Mouse (Mus musculus) frontal cortex, postnatal 14 days (tissue): ENCODE data around the gene Adamtsl3.

Experiments
- DNase-seq, 2 experiments: peaks; one replicate each; pipeline ENCODE4 v3.0.0; 2022; ENCODE audit warnings: low spot score in 2 of 2

Adamtsl3 gene

DNA sequence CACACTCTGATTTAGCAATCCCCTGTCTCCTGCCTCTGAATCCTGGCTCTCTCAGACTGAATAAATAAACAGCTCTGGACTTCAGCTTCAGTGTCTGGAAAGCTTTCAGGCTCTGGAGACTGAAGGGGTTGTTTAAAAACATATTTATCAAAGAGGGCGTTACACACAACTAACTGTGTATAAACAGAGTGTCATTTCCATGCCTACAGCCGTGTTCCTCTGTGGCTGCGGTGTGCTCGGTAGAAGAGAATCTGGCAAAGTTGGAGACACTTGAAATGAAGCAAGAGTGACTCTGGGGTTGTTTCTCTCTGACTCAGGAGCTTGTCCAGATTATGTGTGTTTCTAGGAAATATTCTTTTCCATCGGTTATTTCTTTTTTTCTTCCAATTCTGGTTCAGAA lies 167.0 kb downstream of the Adamtsl3 start:
- no peak for DNase-seq

DNA sequence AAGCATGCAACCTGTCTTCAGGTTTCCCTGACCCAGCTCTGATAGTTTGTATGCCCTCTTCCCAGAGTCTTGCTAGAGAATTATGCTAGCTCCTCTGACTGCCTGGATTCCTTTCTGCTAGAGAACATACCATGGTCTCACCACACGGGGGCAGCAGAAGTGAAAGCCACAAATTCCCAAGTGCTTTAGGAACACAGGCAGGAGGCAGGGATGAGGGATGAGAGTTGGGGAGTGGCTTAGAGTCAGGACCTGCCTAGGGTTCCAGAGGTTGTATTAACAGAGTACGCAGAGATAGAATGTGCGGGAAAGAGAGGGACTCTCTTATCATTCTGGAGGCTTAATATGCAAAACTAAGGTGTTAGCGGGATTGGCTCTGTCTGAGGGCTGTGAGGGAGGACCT lies 168.6 kb downstream of the Adamtsl3 start:
- peak; percentile 24 to 63 for DNase-seq

DNA sequence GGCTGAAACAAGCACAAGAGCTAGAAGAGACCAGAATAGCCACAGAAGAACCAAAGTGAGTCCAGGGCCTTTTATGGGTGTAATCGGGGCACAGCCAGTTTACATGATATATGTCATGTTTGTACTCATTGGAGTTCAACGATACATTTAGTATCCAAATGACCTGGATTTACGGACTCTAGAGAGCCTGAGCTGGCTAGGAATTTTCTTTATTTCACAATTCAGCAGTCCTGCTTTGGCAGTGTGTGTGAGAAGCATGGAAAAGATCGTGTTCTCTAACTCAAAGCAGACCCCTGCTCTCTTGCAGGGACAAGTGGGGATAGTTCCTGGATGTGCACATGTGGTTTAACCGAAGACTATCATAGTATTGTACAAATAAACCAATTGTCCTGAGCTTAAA lies 195.1 kb downstream of the Adamtsl3 start:
- no peak for DNase-seq

DNA sequence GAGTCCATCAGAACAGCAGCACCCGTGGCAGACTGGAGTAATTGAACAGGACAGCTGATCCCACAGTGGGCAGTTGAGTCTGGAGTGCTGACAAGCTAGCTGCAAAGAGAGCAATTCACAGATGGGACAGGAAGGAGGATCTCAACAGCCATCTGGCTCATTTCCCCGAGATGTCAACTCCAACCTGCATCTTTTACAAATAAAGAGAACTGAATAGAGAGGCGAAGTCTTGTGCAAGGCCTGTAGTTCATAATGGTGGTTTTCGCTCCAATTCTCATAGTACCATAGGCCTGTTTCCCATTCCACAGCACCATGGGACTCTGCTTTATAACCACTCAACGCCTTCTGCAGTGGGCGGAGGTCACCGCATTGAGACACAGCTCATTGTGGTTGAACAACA lies 195.9 kb downstream of the Adamtsl3 start:
- no peak for DNase-seq

DNA sequence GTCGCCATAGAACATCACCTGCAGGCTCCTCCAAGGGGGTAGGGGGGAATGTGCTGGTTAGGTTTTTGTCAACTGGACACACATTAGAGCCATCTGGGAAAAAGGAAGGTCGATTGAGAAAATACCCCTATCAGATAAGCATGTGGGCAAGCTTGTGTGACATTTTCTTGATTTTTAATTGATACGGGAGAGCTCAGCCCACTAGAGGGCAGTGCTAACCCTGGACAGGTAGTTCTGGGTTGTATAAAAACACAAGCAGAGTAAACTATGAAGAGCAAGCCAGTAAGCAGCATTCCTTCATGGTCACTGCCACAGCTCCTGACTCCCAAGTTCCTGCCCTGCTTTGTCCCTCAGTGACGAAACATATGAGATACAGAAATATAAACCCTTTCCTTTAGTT lies 197.7 kb downstream of the Adamtsl3 start:
- DNase-seq: no peak

DNA sequence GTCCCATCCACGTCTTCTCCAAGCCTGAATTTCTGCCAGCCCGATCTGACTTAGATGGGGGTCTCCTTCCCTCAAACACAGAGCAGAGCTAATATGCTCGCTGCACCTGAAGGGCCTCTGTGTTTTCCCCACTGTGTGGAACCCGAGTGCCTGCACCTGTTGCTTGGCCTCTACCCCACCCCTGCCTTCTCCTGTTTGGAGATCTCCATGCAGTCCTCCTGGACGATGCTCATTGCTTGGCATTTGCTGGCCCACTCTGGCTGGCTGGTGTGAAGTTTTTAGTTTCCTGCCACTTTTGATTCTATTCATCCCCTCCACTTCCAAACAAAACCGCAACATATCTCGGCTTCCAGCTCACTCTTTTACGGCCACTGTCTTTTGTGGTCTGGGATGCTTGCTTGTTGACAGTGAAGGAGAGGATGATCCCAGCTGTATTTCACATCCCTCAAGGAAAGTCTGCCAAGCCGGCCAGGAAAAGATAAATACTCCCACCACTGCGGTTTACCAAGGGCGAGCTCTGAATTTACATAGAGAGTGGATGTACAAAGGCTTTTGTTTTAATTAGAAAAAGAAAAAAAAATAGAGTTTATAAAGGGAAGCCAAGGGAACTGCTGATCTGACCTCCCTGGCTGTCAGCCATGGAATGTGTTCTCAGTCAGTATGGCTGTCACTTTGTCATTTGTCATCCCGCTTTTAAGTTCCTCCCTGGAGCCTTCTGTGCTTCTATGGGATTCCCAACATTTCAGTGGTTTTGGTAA lies 198.4 kb downstream of the Adamtsl3 start:
- DNase-seq: no peak

DNA sequence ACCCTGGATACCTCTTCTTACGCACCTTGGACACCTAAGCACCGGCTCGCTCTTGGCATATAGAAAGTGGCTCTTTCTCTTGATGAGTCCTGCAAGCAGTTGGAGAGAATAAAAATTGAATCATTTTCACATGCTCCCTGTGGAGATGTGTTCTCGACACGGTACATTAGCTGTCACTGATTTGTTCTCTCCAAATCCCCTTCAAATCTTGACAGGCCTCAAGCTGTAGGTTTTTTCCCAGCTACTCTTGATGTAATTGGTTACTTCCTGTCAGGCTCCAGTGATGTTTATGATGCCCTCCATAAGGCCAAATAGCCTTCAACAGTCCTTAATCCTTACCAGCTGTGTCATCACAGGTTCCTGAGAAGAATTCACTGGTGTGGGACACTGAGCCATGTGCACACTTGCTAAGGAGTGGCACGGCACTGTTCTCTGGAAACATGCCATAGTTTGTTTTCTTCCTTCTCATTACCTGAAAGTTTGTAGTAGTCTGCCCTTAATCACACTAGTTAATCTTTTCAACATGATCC lies 209.0 kb downstream of the Adamtsl3 start:
- DNase-seq: no peak

DNA sequence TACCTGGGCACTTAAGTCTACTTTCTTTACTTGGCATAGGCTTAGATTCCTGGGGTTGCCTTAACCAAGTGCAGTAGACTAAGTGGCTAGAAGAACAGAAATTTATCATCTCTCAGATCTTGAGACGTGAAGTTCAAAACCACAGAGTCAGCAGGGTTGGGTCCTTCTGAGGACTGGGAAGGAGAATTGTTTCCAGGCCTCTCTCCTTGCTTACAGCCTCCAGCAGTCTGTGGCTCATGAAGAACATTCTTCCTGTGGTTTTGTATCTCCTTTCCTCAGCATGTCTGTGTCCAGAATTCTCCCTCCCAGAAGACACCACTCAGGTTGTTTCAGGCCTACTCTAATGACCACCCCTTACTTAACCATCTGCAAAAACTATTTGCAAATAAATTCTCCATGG lies 216.5 kb downstream of the Adamtsl3 start:
- no peak for DNase-seq

DNA sequence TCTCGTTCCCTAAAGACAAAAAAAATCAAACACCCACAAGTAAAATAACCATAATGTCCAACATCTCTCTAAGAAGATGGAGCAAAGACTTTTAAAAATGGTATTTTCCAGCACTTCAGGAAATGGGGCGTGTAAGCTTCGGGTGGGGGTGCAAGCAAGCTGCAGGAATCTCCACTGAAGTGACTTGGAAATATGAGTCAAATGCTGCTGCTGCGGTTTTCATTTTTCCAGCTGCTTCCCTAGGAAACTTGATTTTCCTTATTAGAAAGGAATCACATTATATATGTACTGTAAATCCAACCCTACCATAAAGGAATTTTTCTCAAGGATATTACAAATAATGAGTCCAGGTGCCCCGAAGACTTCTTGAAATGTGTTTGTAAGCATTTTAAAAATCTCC lies 220.3 kb downstream of the Adamtsl3 start:
- no peak for DNase-seq

DNA sequence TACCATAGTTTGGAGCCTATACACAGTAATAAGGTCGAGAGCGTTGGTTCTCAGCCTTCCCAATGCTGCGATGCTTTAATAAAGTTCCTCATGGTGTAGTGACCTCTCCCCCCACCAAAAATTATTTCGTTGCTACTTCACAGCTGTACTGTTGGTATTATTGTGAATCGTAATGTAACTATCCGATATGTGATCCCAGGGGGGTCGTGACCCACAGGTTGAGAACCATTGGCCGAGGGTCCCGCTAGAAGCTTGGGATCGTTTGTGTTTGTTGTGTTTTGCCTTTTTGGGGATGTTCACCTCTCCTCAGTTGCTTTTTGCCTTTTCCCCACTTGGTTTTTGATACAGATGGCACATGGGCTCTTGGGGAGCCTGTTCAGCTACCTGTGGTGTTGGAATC lies 220.9 kb downstream of the Adamtsl3 start:
- DNase-seq: no peak

DNA sequence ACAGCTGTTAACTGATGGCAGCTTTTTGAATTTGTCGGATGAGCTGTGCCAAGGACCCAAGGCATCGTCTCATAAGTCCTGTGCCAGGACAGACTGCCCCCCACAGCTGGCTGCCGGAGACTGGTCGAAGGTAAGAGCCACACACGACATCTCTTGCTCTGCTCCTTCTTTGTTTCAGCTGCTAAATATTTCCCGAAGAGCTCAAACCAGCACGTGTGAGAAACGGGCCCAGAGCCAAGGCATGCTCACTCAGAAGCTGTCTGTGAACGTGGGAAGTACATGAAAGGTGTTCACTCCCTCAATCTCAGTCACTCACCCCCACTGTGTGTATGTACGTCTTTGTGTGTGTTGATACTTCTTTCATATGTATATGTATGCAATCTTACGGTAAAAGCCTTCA lies 221.6 kb downstream of the Adamtsl3 start:
- DNase-seq: no peak

DNA sequence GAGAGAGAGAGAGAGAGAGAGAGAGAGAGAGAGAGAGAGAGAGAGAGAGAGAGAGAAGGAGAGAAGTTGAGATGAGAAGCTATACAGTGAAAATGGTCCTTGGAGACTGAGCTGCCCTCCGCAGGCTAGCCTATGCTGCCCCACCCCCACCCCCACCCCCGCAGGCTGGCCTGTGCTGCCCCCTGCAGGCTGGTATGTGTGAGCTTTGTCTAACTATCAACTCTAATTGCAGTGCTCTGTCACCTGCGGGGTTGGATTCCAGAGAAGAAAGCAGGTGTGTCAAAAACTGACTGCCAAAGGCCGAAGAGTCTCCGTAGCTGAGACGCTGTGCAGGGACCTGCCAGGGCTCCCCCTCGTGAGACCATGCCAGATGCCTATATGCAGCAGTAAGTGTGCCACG lies 231.2 kb downstream of the Adamtsl3 start:
- DNase-seq: no peak

DNA sequence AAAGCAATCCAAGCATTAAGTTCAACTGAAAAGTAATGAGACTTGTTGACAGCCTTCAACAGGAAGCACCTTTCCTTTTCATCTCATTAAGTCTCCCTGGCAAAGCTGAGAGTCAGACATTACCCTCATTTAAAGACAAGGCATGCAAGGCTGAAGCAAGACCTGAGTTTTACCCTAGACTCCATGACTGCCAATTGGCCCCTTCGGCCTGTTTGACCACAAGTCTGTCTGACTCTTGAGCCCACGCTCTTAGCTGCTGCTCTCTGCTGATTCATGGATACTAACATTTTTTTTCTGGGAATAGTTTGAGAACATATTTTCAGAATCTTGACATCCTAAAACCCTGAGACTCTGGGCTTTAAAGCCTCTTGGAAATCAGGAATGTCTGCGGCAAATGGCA lies 232.3 kb downstream of the Adamtsl3 start:
- no peak for DNase-seq

DNA sequence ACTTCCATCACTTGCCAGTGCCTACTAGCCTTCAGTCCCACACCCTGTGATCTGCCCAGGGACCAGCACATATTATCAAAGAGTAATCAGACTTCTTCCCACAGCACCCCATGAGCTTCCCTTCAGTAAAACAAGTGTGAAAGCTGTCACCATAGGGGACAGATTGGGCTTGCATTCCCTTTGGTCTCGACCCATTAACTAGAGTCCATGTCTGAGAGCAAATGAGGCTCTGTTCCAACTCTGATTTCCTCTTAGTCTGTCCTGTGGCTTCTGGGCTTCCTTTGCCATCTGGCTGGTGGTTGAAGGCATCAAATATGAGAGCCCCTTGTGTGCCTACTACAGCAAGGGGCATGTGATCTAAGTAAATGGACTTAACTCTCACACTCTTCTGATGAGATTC lies 237.5 kb downstream of the Adamtsl3 start:
- no peak for DNase-seq

DNA sequence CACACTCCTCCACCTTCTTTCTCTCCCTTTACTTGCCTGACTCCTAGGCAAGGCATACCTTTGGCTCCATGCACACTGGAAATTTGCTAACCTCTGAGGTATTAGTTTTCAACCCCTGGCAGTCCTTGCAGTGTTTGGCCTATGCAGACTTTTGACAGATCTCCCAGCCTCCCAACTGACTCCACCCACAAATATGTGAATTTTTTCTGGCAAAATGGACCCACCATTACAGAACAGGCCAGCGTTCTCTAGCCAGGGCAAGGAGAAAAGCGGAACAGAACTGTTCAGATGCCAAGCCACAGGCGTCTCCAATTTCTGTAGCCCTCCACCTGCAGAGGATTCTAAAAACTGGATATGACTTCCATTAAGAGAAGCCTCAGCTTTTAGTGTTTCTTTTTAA lies 244.5 kb downstream of the Adamtsl3 start:
- no peak for DNase-seq

DNA sequence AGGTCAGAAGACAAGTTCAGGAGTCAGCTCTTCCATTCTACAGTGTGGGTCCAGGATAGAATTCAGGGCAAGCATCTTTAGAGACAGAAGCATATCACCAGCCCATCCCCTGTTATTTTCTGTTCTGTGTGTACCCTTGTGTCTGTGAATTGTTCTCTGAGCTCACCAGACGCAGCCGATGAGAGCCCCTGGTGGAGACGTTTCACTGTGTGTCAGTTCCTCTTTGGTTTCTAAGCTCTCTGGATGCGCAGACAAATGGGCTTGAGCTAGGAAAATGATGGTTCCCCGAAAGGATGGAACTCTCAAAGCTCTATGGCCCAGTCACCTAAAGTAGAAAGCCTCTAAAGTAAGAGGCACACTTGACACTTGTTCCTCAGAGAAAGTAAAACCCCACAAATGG lies 246.3 kb downstream of the Adamtsl3 start:
- DNase-seq: no peak

DNA sequence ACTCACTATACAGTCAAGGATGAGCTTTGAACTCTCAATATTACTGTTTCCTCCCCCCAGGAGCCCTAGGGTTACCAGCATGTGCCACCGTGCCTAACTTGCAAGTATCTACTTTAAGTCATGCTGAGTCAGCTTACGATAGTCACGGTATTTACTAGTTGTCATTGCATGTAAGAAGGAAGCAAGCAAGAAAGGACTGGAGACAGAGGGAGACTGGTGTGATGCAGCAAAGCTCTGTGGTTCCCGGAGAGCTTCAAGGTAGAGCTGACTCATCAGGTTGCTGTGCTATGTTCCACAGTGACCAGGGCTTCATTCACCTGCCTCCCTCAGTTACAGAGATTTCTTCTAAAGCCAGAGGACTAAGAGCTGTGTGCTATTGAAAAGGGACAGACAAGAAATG lies 247.0 kb downstream of the Adamtsl3 start:
- DNase-seq: no peak

DNA sequence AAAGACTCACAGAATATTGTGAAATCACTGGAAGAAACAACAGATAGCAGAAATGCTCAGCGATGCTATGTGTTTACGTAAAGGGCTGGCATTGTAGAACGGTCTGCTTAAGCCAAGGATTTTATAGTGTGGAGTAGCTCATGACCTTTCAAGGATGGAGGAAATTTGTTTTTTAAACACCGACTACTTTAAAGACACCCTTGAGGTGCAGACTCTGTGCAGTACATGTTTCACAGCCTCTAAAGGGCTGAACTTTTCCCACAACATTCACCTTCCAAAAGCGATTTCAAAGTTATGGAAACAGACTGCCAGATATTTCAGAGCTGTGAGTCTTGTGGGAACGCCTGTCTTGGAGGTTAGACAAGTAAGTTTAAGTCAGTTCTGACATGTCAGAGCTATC lies 255.4 kb downstream of the Adamtsl3 start:
- no peak for DNase-seq

DNA sequence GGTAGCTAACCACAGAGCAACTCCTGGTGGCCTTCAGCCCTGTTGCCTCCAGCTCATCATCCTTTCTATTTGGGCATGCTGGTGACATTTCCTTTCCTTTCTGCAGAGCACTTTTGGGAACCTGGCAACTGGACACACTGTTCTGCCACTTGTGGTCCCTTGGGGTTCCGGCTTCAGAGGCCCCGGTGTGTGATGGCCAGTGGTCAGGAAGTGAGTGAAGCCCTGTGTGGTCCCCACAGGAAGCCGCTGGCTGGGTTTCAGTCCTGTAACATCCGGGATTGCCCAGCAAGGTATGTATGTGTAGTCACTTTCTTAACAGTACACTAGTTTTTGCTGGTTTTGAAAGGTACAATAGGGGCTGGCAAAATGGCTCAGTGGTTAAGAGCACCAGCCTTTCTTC lies 266.5 kb downstream of the Adamtsl3 start:
- DNase-seq: no peak

DNA sequence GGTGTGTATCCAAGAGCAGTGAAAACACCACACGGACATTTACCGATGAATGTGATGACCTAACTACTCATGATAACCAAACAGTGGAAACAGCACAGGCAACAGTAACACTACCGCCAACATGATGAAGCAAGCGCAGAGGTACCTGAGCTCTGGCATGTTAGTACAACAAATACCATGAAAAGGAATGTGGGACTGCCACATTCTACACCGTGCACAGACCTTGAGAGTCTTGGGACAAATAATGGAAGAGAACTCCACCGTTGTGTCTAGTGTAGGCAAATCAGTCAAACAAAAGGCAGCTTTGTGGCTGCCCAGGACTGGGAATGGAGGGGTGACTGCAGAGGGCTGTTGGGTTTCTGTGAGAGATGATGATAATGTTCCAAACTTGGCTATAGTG lies 269.9 kb downstream of the Adamtsl3 start:
- DNase-seq: no peak

DNA sequence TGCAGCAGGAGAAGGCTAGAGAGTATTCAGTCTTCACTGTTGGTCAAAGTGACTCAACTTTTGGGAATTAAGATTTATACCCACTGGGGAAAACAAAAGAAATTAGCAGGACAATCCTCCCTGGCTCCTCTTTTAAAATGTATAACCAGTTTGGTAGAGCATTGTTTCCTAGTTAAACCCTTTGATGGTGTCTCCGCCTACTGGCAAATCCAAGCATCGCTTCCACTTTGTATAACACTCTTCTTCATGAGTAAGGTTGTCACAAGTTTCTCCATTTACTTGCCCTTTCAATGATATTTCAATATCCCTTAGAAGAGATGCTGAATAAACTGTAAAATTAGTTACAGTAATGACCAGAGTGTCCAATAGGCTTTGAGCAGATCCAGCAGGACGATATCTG lies 274.1 kb downstream of the Adamtsl3 start:
- DNase-seq: peak in 1 of 2 experiments; percentile 12

DNA sequence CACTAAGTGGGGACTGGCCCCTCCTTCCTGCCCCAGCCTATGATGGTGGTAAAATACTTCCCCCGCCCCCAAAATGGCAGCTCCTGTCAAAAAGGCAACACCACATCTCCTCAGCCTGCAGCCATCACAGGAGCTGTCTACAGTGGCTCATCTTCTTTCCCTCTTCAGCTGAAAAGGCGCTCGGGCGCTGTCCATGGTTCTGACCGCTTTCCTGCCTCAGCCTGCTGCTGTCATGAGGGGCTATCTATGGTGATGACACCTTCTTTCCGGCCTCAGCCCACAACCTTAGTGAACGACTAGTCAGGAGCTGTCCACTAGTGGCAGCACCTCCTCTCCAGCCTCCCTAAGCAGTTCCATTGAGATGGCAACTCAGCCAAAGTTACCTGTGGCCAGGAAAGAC lies 289.8 kb downstream of the Adamtsl3 start:
- DNase-seq: no peak

DNA sequence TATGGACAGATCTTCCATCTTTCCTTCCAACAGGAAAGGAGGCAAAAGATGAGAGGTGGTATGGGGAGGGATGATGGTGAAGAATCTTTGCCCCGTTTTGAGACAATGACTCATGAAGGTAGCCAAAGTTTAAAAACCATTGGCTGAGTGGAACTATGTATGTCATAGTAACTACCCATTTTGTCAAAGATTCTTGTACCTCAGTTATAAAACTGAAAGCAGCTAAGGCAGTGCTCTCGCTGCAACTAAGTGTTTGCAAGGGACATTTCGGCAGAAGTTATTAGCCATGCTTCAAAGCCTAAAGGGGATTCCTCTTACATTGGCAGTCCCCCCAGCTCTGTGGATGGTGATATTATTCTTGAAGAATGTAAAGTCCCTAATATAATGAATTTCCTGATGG lies 311.7 kb downstream of the Adamtsl3 start:
- no peak for DNase-seq

DNA sequence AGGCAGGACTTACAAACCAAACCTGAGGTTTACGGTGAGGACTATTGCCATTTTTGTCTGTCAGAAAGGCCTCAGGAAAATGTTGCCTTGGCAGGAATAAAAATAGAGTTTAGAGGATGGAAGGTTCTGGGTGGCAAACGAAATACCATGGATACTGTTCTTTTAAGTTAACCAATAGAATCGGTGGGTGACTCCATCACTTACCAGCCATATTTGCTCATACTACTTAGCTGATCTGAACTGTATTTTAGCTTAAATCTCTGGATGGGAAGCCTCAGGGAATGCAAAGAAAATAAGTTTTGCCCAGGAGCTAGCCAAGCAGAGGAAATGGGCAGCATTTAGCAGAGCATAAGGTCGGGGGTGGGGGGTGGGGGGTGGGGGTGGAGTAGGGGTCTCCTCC lies 312.4 kb downstream of the Adamtsl3 start:
- DNase-seq: no peak
